Mouse (Mus musculus) left cerebral cortex, postnatal 25 days (tissue): ENCODE data around the gene Igtp. TPM values are rescaled to one million over a fixed set of nuclear protein-coding genes. Genes with fewer than 3 reads are reported as not detected.
A peak's percentile ranks its signal among the peaks of the same experiment; 100 is the strongest.
"Not testable (repeated sequence)": the region's sequence is repeated elsewhere in the genome, so short reads cannot be mapped to it uniquely, and the experiment has no call there.

Experiments used
- DNase-seq, 2 experiments: peaks; one replicate each; pipeline ENCODE4 v3.0.0; 2022; ENCODE audit warnings: low spot score in 2 of 2, mixed read lengths in 1 of 2
- intact Hi-C: fragments of 180-260 bp; cut with DNase I; formaldehyde crosslinking; loops from one replicate; pipeline ENCODE4 v1.15.1; 2025
- total RNA-seq, 2 experiments: library from RNA; stranded (reverse); gene quantifications; 2 replicates each; pipeline ENCODE4 v1.2.3; 2021

Gene Igtp
- total RNA-seq: 1 to 10 TPM; 2.5 to 3.2 TPM

GRCm38 (mm10) chr11:58199229-58200037, at the start of gene Igtp, which contains the start of gene Irgm2:
TSS of gene Igtp (plus strand) at chr11:58199556.
TSS of gene Irgm2 (plus strand) at chr11:58199618.
- DNase-seq: peak in 1 of 2 experiments; percentile 65
- intact Hi-C loops: not testable (repeated sequence)

- DNase-seq: no peak
- intact Hi-C loops: no loop called here
Observed at GRCm38 (mm10) chr11:58155458-58155857, 43.9 kb upstream of the Igtp start.

- DNase-seq: no peak
- intact Hi-C loops: no loop called here
Observed at GRCm38 (mm10) chr11:58156871-58157270, 42.5 kb upstream of the Igtp start.

- DNase-seq: no peak
- intact Hi-C loops: no loop called here
Observed at GRCm38 (mm10) chr11:58165072-58165471, 34.3 kb upstream of the Igtp start.

GRCm38 (mm10) chr11:58167822-58168166, 31.6 kb upstream of the Igtp start:
- intact Hi-C loops: no loop called here

GRCm38 (mm10) chr11:58168167-58168915, 31.0 kb upstream of the Igtp start, which contains the start of gene Gemin5:
TSS of gene Gemin5 (minus strand) at chr11:58168539.
- intact Hi-C loops: no loop called here
- DNase-seq: peak; percentile 85 to 86

More at GRCm38 (mm10) chr11:58167822-58168166, 31.6 kb upstream of the Igtp start:
- no peak for DNase-seq

- no peak for DNase-seq
- intact Hi-C loops: no loop called here
Observed at GRCm38 (mm10) chr11:58169666-58170065, 29.7 kb upstream of the Igtp start.

- intact Hi-C loops: no loop called here
- DNase-seq: peak; percentile 97
Observed at GRCm38 (mm10) chr11:58171459-58172091, 27.8 kb upstream of the Igtp start, which contains the start of gene Mrpl22. TSS of gene Mrpl22 (plus strand) at chr11:58171661.

GRCm38 (mm10) chr11:58179563-58179962, 19.8 kb upstream of the Igtp start:
- peak; percentile 88 to 94 for DNase-seq
- intact Hi-C loops: loop anchor here (1.0 to 5.0 kb wide), 3 partner anchors 46 to 318 kb away; no protein-coding TSS in a partner anchor

GRCm38 (mm10) chr11:58179986-58180385, 19.4 kb upstream of the Igtp start:
- intact Hi-C loops: loop anchor here (1.0 to 5.0 kb wide), 3 partner anchors 45 to 317 kb away; no protein-coding TSS in a partner anchor
- DNase-seq: not testable (repeated sequence)

- no peak for DNase-seq
- intact Hi-C loops: no loop called here
Observed at GRCm38 (mm10) chr11:58180756-58181155, 18.6 kb upstream of the Igtp start.

GRCm38 (mm10) chr11:58183579-58183978, 15.8 kb upstream of the Igtp start:
- DNase-seq: no peak
- intact Hi-C loops: no loop called here

GRCm38 (mm10) chr11:58189675-58190074, 9.7 kb upstream of the Igtp start:
- intact Hi-C loops: no loop called here

GRCm38 (mm10) chr11:58193326-58193725, 6.0 kb upstream of the Igtp start:
- DNase-seq: peak in 1 of 2 experiments; percentile 52
- intact Hi-C loops: no loop called here

More at GRCm38 (mm10) chr11:58189675-58190074, 9.7 kb upstream of the Igtp start:
- no peak for DNase-seq

- intact Hi-C loops: no loop called here
- no peak for DNase-seq
Observed at GRCm38 (mm10) chr11:58193860-58194520, 5.4 kb upstream of the Igtp start.

GRCm38 (mm10) chr11:58198663-58199062, 693 bp upstream of the Igtp start:
- intact Hi-C loops: no loop called here

GRCm38 (mm10) chr11:58200226-58200625, 870 bp downstream of the Igtp start:
- intact Hi-C loops: no loop called here
- no peak for DNase-seq

More at GRCm38 (mm10) chr11:58198663-58199062, 693 bp upstream of the Igtp start:
- no peak for DNase-seq

- DNase-seq: no peak
- intact Hi-C loops: no loop called here
Observed at GRCm38 (mm10) chr11:58201052-58201451, 1.7 kb downstream of the Igtp start.

- intact Hi-C loops: no loop called here
- DNase-seq: no peak
Observed at GRCm38 (mm10) chr11:58210321-58210886, 11.0 kb downstream of the Igtp start.
